Mouse (Mus musculus) intestine, embryonic 14.5 days (tissue): ENCODE measurements around the gene Cacna2d3. TPM values are rescaled to one million over a fixed set of nuclear protein-coding genes. Genes with fewer than 3 reads are reported as not detected.

Experiments
- ATAC-seq: fragments of 200-750 bp; cut with Nextera tagmentation; replicated peaks from 2 replicates; pipeline ENCODE4 v1.8.0; 2017; ENCODE audit warnings: low read depth, moderate number of reproducible peaks, moderate TSS enrichment, moderate library complexity; ENCODE audit not compliant: low FRiP score, low TSS enrichment
- DNase-seq: peaks from one replicate; pipeline ENCODE4 v3.0.0-alpha.2; 2018; ENCODE audit warnings: low spot score
- H3K27ac ChIP-seq: fragments of 300-500 bp; sonication (generic); 2 replicates; pipeline ENCODE4 v1.5.1; 2014; ENCODE audit warnings: low read depth, mild to moderate bottlenecking, control low read depth
- H3K27me3 ChIP-seq: fragments of 300-500 bp; sonication (generic); replicated peaks from 2 replicates; pipeline ENCODE4 v1.6.1; 2014; ENCODE audit warnings: low read length, control low read depth; ENCODE audit not compliant: control insufficient read depth, insufficient read depth
- H3K36me3 ChIP-seq: fragments of 300-500 bp; sonication (generic); 2 replicates; pipeline ENCODE4 v1.6.1; 2014; ENCODE audit warnings: low read length, control low read depth; ENCODE audit not compliant: control insufficient read depth, insufficient read depth
- H3K4me1 ChIP-seq: fragments of 300-500 bp; sonication (generic); replicated peaks from 2 replicates; pipeline ENCODE4 v1.6.1; 2014; ENCODE audit warnings: low read length, control low read depth, mixed read lengths; ENCODE audit not compliant: control insufficient read depth, insufficient read depth
- H3K4me2 ChIP-seq: fragments of 300-500 bp; sonication (generic); 2 replicates; pipeline ENCODE4 v1.6.1; 2014; ENCODE audit warnings: low read length
- H3K4me3 ChIP-seq: fragments of 300-500 bp; sonication (generic); 2 replicates; pipeline ENCODE4 v1.5.1; 2014; ENCODE audit warnings: low read depth, low read length, control low read depth, mixed read lengths
- H3K9ac ChIP-seq: fragments of 300-500 bp; sonication (generic); 2 replicates; pipeline ENCODE4 v1.6.1; 2014; ENCODE audit warnings: mild to moderate bottlenecking, low read length
- H3K9me3 ChIP-seq: fragments of 300-500 bp; sonication (generic); 2 replicates; pipeline ENCODE4 v1.6.1; 2016; ENCODE audit warnings: low read length, control low read depth; ENCODE audit not compliant: control insufficient read depth
- WGBS: fragments of 180-500 bp; shearing (Covaris S2); extraction: QIAGEN DNeasy Blood & Tissue Kit; methylation state at CpG from one replicate; pipeline ENCODE4 v1.1.7; 2014; 5-methylcytosine and 5-hydroxymethylcytosine counted together
- polyA plus RNA-seq: library from polyadenylated mRNA; unstranded; fragments of >200 nt; fragmentation: Nextera tagmentation; extraction: Ambion mirVana; gene quantifications from 2 replicates; pipeline ENCODE4 v1.2.1, GENCODE M21; 2014

The Cacna2d3 gene
- polyA plus RNA-seq, 1 experiment from 2014 or later = 2.2 TPM

DNA sequence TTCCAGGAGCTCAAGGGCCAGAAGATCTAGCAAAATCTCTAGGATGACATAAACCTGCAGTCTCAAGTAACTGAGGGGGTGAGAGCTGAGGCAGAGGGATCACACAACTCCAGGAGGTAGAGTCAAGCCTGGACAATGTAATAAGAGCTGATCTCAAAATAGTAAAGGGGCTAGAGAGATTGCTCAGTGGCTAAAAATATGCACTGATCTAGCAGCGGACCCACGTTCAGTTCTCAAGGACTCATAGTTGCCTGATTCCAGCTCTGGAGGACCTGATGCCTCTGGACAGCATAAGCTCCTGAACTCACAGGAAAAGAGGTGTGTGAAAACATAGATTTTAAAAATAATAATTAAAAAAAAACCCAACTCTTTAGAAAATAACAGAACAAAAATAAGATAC is 493.7 kb downstream of the Cacna2d3 start:
- Histone ChIP-seq H3K27ac (no peak overlapping the region), H3K9me3 (no peaks in the 10 kb centered on the region), H3K4me2 (no peak overlapping the region), H3K4me1 (no peaks in the 10 kb centered on the region), H3K36me3 (no peaks in the 10 kb centered on the region), H3K27me3 (no peaks in the 10 kb centered on the region), H3K4me3 (no peak overlapping the region), H3K9ac (no peak overlapping the region)
- ATAC-seq (no peak), DNase-seq (no peak)
- WGBS = 86% methylated on average over 2 of the region's 2 CpGs

GRCm38 (mm10) chr14:29225754-29226365 is 495.8 kb downstream of the Cacna2d3 start:
- Histone ChIP-seq H3K36me3 (no peaks in the 10 kb centered on the region), H3K9ac (no peak overlapping the region), H3K4me2 (no peak overlapping the region), H3K27me3 (no peaks in the 10 kb centered on the region), H3K27ac (no peak overlapping the region), H3K9me3 (no peaks in the 10 kb centered on the region), H3K4me3 (no peak overlapping the region), H3K4me1 (no peaks in the 10 kb centered on the region)
- ATAC-seq (no peak), DNase-seq (no peak)
- WGBS = 53% methylated on average over 2 of the region's 2 CpGs

DNA sequence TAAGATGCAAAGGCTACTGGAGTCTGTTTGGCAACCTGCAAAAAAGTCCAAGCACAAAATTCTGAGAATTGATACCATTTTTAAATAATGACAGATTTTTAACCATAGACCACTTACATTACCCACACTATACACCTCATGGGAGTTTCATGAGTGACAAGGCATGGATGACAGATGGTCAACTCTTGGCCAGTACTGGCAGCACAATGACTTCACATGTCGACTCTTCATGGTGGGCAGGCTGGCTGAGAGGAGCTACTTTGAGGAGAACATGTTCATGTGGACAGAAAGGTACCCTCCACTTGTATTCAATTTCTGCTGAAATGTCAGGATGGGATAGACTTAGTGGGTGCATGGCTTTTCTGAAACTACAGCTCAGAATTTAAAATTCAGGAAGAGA is 498.7 kb downstream of the Cacna2d3 start:
- H3K4me3 ChIP-seq = no peak overlapping the region
- ATAC-seq (no peak), DNase-seq (no peak)
- no peak overlapping the region for H3K27ac ChIP-seq
- no peak overlapping the region for H3K4me2 ChIP-seq
- no peaks in the 10 kb centered on the region for H3K36me3 ChIP-seq
- H3K9ac ChIP-seq = no peak overlapping the region
- H3K9me3 ChIP-seq = no peaks in the 10 kb centered on the region
- no peaks in the 10 kb centered on the region for H3K4me1 ChIP-seq
- H3K27me3 ChIP-seq = no peaks in the 10 kb centered on the region
- 84% methylated on average over 1 of the region's 1 CpGs for WGBS

GRCm38 (mm10) chr14:29222191-29222882 is 499.3 kb downstream of the Cacna2d3 start:
- WGBS = 81% methylated on average over 4 of the region's 4 CpGs
- Histone ChIP-seq H3K9me3 (no peaks in the 10 kb centered on the region), H3K27me3 (no peaks in the 10 kb centered on the region), H3K4me1 (no peaks in the 10 kb centered on the region), H3K36me3 (no peaks in the 10 kb centered on the region), H3K4me2 (no peak overlapping the region), H3K4me3 (no peak overlapping the region), H3K27ac (no peak overlapping the region), H3K9ac (no peak overlapping the region)
- no peak for ATAC-seq
- no peak for DNase-seq

DNA sequence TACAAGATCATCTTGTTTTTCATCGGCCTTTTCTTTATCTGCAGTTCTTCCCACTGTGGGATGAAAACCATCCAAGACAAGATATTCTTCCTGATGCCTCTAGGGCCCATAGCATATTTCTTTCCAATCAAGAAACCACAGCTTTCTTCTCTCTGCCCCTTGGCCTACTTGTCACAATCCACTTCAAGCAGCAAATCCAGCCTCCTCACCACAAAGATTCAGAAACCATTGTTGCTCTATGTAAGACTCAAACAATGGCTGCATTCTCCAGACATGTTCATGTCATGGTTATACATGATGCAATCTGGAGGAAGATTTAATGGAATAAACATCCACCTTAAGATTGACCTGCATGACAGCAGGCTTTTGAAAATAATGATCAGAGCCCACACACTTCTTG is 505.6 kb downstream of the Cacna2d3 start:
- Histone ChIP-seq H3K9me3 (no peaks in the 10 kb centered on the region), H3K27me3 (no peaks in the 10 kb centered on the region), H3K4me1 (no peaks in the 10 kb centered on the region), H3K9ac (no peak overlapping the region), H3K4me2 (no peak overlapping the region), H3K4me3 (no peak overlapping the region), H3K27ac (no peak overlapping the region), H3K36me3 (no peaks in the 10 kb centered on the region)
- WGBS = 85% methylated on average over 1 of the region's 1 CpGs
- DNase-seq (no peak), ATAC-seq (no peak)

DNA sequence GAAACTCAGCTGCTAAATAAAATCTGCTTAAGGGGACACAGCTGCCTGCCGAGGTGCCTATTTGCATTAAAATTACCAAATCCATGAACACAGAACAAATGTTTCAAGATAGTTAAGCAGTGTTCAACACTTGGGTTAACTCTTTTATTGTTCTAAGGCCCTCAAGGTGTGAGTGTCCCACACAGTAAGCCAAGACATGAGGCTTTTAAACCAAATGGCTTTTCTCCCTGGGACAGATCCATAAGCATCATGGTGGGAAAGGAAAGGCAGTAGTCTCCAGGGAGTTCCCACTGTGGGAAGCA is 516.7 kb downstream of the Cacna2d3 start:
- Histone ChIP-seq H3K4me2 (no peak overlapping the region), H3K36me3 (no peaks in the 10 kb centered on the region), H3K4me1 (no peaks in the 10 kb centered on the region), H3K27ac (no peak overlapping the region), H3K9me3 (no peaks in the 10 kb centered on the region), H3K9ac (no peak overlapping the region), H3K27me3 (no peaks in the 10 kb centered on the region), H3K4me3 (no peak overlapping the region)
- 85% methylated on average over 1 of the region's 1 CpGs for WGBS
- ATAC-seq (no peak), DNase-seq (no peak)

DNA sequence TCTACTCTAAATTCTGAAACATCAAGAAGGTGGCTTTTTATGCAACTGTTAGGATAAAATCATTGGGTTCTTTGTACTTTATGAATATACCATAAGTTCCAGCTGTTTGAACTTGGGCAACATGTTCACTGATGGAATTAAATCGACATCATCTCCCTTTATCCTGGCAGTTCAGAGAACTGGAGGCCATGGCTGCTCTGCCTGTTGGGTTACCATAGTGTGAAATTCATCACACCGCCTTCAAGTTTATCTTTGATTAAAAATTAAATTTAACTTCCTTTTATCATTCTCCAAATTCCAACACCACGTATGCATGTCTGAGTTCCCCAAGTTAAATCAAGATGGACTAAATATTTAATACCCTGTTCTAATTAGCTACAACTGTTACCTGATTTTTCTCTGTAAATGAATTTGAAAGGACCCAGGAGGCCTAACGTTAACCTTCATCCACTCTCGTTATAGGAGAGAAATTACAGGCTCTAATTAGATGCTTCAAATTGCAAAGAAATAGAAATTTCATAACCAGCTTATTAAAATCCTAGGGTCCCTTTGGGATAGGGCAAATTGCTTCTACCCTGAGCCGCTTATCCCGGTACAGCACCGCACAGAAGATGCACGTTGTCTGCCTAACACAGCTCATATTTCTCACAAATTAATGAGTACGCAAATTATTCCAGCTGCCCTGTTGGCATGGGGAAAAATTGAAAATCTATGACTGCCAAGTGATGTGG is 517.3 kb downstream of the Cacna2d3 start:
- Histone ChIP-seq H3K27me3 (no peaks in the 10 kb centered on the region), H3K9ac (no peak overlapping the region), H3K4me3 (no peak overlapping the region), H3K36me3 (no peaks in the 10 kb centered on the region), H3K4me2 (no peak overlapping the region), H3K27ac (no peak overlapping the region), H3K4me1 (no peaks in the 10 kb centered on the region), H3K9me3 (no peaks in the 10 kb centered on the region)
- DNase-seq = no peak
- WGBS = 84% methylated on average over 10 of the region's 10 CpGs
- ATAC-seq = no peak

DNA sequence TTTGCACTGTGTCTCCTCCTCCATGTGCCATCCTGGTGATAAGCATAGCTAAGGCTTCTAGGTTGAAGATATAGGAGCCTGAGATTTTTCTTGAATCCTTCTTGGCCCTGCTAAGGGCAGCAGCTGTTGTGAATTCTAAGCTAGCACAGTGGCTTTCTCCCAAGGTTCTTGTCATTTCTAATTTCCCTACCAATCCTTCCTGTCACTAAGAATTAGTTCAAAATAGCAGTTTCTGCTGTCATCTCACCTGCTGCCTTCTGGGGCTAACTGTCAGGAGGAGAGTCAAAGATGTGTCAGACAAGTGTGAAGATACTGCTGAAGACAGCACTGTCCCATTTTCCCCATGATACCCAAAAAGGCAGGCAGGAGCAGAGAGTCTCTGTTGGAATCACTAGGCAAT is 525.5 kb downstream of the Cacna2d3 start:
- Histone ChIP-seq H3K9me3 (no peaks in the 10 kb centered on the region), H3K4me1 (no peaks in the 10 kb centered on the region), H3K27me3 (no peaks in the 10 kb centered on the region), H3K9ac (no peak overlapping the region), H3K36me3 (no peaks in the 10 kb centered on the region), H3K4me3 (no peak overlapping the region), H3K27ac (no peak overlapping the region), H3K4me2 (no peak overlapping the region)
- no peak for DNase-seq
- ATAC-seq = no peak

DNA sequence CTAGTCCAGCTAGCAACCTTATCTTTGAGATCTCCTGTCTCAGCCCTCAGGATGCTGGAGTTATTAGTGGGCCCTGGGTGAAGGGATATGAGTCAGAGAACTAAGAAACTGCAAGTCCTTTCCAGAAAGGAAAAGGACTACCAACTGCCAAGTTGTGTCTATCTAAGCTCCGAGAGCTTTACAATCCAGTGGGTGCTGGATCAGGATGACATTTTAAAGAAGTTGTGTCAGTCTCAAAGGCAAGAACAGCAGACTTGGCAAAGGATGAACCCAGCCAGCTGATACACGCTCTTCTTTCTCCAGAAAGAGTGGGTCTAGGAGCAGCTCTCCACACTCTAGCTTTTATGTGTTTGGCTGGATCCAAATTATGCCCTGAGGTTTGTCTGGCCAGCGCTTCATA is 530.2 kb downstream of the Cacna2d3 start:
- Histone ChIP-seq H3K4me2 (no peak overlapping the region), H3K27me3 (no peaks in the 10 kb centered on the region), H3K4me3 (no peak overlapping the region), H3K27ac (no peak overlapping the region), H3K9ac (no peak overlapping the region), H3K36me3 (no peaks in the 10 kb centered on the region), H3K9me3 (no peaks in the 10 kb centered on the region), H3K4me1 (no peaks in the 10 kb centered on the region)
- DNase-seq (no peak), ATAC-seq (no peak)
- 91% methylated on average over 3 of the region's 3 CpGs for WGBS
